Mouse (Mus musculus) testis, adult 2 months (tissue): Measurements from ENCODE around the gene Ruvbl1.

ENCODE experiments used
- CTCF ChIP-seq: fragments of 200-500 bp; IDR thresholded peaks from 2 replicates; pipeline ENCODE4 v1.5.1; 2012; ENCODE audit warnings: low read depth, mild to moderate bottlenecking, inconsistent platforms, low read length, moderate library complexity; ENCODE audit not compliant: control insufficient read depth, insufficient read depth, insufficient replicate concordance
- POLR2A ChIP-seq: fragments of 200-500 bp; IDR thresholded peaks from 2 replicates; pipeline ENCODE4 v1.6.1; 2012; ENCODE audit warnings: low read depth, mild to moderate bottlenecking, inconsistent platforms, low read length, moderate library complexity; ENCODE audit not compliant: control insufficient read depth

- TF ChIP-seq CTCF (no peak), POLR2A (no peak)
Observed at GRCm38 (mm10) chr6:88444076-88444750, 21.0 kb upstream of the Ruvbl1 start.
